Mouse (Mus musculus): Measurements from ENCODE around the gene Pde4dip. TPM values are rescaled to one million over a fixed set of nuclear protein-coding genes. Genes with fewer than 3 reads are reported as not detected.

The Pde4dip gene
- polyA plus RNA-seq, 2 experiments = 4.0 to 6.7 TPM

DNA sequence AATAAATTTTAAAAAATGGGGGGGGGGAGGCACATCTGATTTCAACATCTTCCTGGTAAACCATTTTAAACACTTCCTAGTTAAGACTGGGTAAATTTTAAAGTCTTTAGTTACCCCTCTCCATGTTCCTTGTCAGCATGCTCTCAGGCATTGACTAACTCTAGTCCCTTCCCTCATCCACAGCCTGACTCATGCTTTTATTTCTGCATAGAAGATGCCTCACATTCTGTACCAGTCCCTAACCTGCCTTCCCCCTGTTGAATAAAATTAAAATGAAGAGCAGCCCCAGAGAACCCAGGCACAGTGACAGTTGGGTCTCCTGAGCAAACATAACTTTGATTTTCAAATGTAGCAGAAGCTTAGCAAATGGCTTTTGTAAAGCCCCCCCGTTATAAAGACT, 53.9 kb downstream of the Pde4dip start:
- Histone ChIP-seq H3K4me1 (replicated peaks; ENCODE audit: control insufficient read depth in 2 of 2, insufficient read depth in 2 of 2, low read length in 1 of 2) (no peaks in the 10 kb centered on the region), H3K9me3 (ENCODE audit: control insufficient read depth, low read length) (no peaks in the 10 kb centered on the region), H3K4me3 (ENCODE audit: insufficient read depth in 1 of 2, low read depth in 2 of 2, low read length in 2 of 2) (no peak overlapping the region), H3K27ac (no peak overlapping the region), H3K36me3 (replicated peaks; ENCODE audit: control insufficient read depth, insufficient read depth, low read depth) (no peaks in the 10 kb centered on the region), H3K27me3 (ENCODE audit: control insufficient read depth, insufficient read depth, low read length) (no peaks in the 10 kb centered on the region), H3K4me2 (ENCODE audit: low read depth) (no peak overlapping the region), H3K9ac (replicated peaks) (no peak overlapping the region)
- TF ChIP-seq CTCF (IDR thresholded peaks at IDR 0.05; ENCODE audit: low read depth) (no peak), EP300 (IDR thresholded peaks at IDR 0.05; ENCODE audit: low read depth) (no peak)
- DNase-seq (ENCODE audit: low read depth in 3 of 3, low spot score in 3 of 3) = no peak
- ATAC-seq (ENCODE audit: insufficient read depth) = no peak
- WGBS (ENCODE audit: insufficient replicate concordance) = 44% methylated on average over 1 of the region's 1 CpGs

DNA sequence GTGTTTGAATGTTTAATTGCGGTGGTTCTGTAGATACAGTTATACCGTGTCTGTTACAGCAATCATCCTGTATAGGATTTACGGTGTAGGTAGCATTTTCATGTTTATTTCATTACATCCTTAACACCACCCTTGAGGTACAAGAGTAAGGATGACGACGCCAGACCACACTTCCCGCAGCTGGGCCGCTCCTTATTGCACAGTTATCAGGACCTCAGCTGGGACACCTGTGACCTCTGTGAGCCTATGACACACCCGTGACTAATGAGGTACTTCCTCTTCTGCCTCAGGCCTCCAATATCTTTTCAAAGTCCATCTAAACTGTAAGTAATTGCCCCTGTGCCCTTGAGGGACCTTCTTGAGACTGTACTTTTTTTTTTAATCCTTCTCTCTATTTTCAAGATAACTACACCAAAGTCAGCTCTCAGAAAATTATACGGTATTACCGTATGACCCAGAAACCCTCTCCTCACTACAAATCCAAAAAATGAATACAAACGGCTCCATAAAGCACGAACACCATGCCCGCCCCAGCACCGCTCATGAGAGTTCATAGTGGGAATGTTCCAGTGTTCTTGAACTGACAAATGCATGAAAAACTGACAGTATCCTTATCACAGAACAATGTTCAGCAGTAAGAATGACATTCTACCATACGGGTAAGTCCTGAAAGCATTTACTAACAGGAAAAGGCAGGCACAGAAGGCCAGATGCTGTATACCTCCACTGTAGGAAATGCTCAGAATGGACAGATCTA, 56.8 kb downstream of the Pde4dip start:
- no peak for TF ChIP-seq CTCF (IDR thresholded peaks at IDR 0.05; ENCODE audit: low read depth)
- no peak for TF ChIP-seq EP300 (IDR thresholded peaks at IDR 0.05; ENCODE audit: low read depth)
- no peak overlapping the region for H3K27ac ChIP-seq
- 51% methylated on average over 15 of the region's 15 CpGs for WGBS (ENCODE audit: insufficient replicate concordance)
- no peak overlapping the region for H3K9ac ChIP-seq (replicated peaks)
- no peak overlapping the region for H3K4me3 ChIP-seq (ENCODE audit: insufficient read depth in 1 of 2, low read depth in 2 of 2, low read length in 2 of 2)
- no peaks in the 10 kb centered on the region for H3K4me1 ChIP-seq (replicated peaks; ENCODE audit: control insufficient read depth in 2 of 2, insufficient read depth in 2 of 2, low read length in 1 of 2)
- H3K9me3 ChIP-seq (ENCODE audit: control insufficient read depth, low read length) = no peaks in the 10 kb centered on the region
- no peak for ATAC-seq (ENCODE audit: insufficient read depth)
- H3K4me2 ChIP-seq (ENCODE audit: low read depth) = no peak overlapping the region
- DNase-seq (ENCODE audit: low read depth in 3 of 3, low spot score in 3 of 3) = no peak
- no peaks in the 10 kb centered on the region for H3K27me3 ChIP-seq (ENCODE audit: control insufficient read depth, insufficient read depth, low read length)
- H3K36me3 ChIP-seq (replicated peaks; ENCODE audit: control insufficient read depth, insufficient read depth, low read depth) = no peaks in the 10 kb centered on the region

DNA sequence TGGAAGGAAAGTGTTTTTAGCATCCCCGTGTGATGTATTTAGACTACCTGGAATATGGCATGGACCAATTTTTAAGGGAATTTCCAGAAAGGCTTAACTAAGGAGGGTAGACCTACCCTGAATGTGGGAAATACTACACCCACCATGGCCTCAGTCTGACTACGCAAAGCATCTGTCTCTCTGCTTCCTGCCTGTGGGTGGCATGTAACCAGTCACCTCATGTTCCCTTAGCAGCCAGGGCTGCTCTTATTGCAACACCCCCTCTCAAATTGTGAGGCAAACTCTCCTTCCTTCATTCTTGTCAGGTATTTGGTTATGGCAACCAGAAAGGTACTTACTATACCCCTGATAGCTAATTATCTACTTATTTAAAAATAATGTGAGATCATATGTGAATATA, 57.9 kb downstream of the Pde4dip start:
- Histone ChIP-seq H3K9me3 (ENCODE audit: control insufficient read depth, low read length) (no peaks in the 10 kb centered on the region), H3K9ac (replicated peaks) (no peak overlapping the region), H3K4me3 (ENCODE audit: insufficient read depth in 1 of 2, low read depth in 2 of 2, low read length in 2 of 2) (no peak overlapping the region), H3K36me3 (replicated peaks; ENCODE audit: control insufficient read depth, insufficient read depth, low read depth) (no peaks in the 10 kb centered on the region), H3K4me2 (ENCODE audit: low read depth) (no peak overlapping the region), H3K4me1 (replicated peaks; ENCODE audit: control insufficient read depth in 2 of 2, insufficient read depth in 2 of 2, low read length in 1 of 2) (no peaks in the 10 kb centered on the region), H3K27ac (no peak overlapping the region), H3K27me3 (ENCODE audit: control insufficient read depth, insufficient read depth, low read length) (no peaks in the 10 kb centered on the region)
- 55% methylated on average over 2 of the region's 2 CpGs for WGBS (ENCODE audit: insufficient replicate concordance)
- DNase-seq (ENCODE audit: low read depth in 3 of 3, low spot score in 3 of 3) (no peak), ATAC-seq (ENCODE audit: insufficient read depth) (no peak)
- no peak for TF ChIP-seq EP300 (IDR thresholded peaks at IDR 0.05; ENCODE audit: low read depth)
- no peak for TF ChIP-seq CTCF (IDR thresholded peaks at IDR 0.05; ENCODE audit: low read depth)

DNA sequence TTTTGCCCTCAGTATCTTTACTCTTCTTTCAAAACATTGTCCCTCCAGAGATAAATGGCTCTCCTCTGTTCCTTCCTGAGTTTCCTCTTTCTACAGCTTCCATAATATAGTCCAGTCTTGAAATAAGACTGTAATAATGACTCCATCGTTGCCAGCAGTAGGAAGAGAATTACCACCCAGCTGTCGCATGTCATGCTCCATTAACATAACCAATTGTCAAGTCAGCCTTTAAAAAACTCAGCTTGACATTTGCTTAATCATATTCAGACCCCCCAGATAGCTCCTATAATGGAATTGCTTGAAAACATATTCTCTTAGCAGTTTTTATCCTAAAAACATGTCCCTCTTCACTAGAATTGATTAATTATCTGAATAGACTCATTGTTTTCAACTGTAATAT, 58.4 kb downstream of the Pde4dip start:
- TF ChIP-seq EP300 (IDR thresholded peaks at IDR 0.05; ENCODE audit: low read depth) (no peak), CTCF (IDR thresholded peaks at IDR 0.05; ENCODE audit: low read depth) (no peak)
- H3K27ac ChIP-seq = no peak overlapping the region
- H3K9ac ChIP-seq (replicated peaks) = no peak overlapping the region
- no peak overlapping the region for H3K4me2 ChIP-seq (ENCODE audit: low read depth)
- H3K4me1 ChIP-seq (replicated peaks; ENCODE audit: control insufficient read depth in 2 of 2, insufficient read depth in 2 of 2, low read length in 1 of 2) = no peaks in the 10 kb centered on the region
- ATAC-seq (ENCODE audit: insufficient read depth) (no peak), DNase-seq (ENCODE audit: low read depth in 3 of 3, low spot score in 3 of 3) (no peak)
- H3K36me3 ChIP-seq (replicated peaks; ENCODE audit: control insufficient read depth, insufficient read depth, low read depth) = no peaks in the 10 kb centered on the region
- no peaks in the 10 kb centered on the region for H3K9me3 ChIP-seq (ENCODE audit: control insufficient read depth, low read length)
- H3K4me3 ChIP-seq (ENCODE audit: insufficient read depth in 1 of 2, low read depth in 2 of 2, low read length in 2 of 2) = no peak overlapping the region
- WGBS (ENCODE audit: insufficient replicate concordance) = 46% methylated on average over 2 of the region's 2 CpGs
- H3K27me3 ChIP-seq (ENCODE audit: control insufficient read depth, insufficient read depth, low read length) = peaks cover under 1% of the 10 kb centered on the region; the same call in 1 of the 2 replicates

DNA sequence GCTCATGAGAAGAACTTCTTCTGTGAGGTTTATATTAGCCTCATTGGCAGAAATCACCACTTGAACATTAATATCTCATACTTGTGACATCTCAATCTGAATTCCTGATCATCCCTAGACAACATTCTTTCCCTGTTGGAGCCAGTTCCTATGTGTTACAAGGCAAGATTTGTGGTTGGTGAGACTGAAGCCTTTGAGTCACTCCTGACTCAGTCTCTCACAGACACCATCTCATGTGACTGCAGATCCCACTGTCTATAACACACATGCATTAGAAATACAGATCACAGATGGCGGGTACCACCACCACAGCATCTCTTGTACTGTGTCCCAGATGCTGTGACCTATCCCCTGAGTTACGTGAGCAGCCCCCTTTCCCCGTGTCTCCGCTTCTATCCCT, 60.2 kb downstream of the Pde4dip start:
- TF ChIP-seq EP300 (IDR thresholded peaks at IDR 0.05; ENCODE audit: low read depth) (no peak), CTCF (IDR thresholded peaks at IDR 0.05; ENCODE audit: low read depth) (no peak)
- H3K4me3 ChIP-seq (ENCODE audit: insufficient read depth in 1 of 2, low read depth in 2 of 2, low read length in 2 of 2) = no peak overlapping the region
- H3K9me3 ChIP-seq (ENCODE audit: control insufficient read depth, low read length) = no peaks in the 10 kb centered on the region
- WGBS (ENCODE audit: insufficient replicate concordance) = 67% methylated on average over 4 of the region's 4 CpGs
- H3K9ac ChIP-seq (replicated peaks) = no peak overlapping the region
- no peak overlapping the region for H3K4me2 ChIP-seq (ENCODE audit: low read depth)
- no peak overlapping the region for H3K27ac ChIP-seq
- peaks cover 7% of the 10 kb centered on the region for H3K27me3 ChIP-seq (ENCODE audit: control insufficient read depth, insufficient read depth, low read length)
- ATAC-seq (ENCODE audit: insufficient read depth) (no peak), DNase-seq (ENCODE audit: low read depth in 3 of 3, low spot score in 3 of 3) (no peak)
- H3K36me3 ChIP-seq (replicated peaks; ENCODE audit: control insufficient read depth, insufficient read depth, low read depth) = no peaks in the 10 kb centered on the region
- H3K4me1 ChIP-seq (replicated peaks; ENCODE audit: control insufficient read depth in 2 of 2, insufficient read depth in 2 of 2, low read length in 1 of 2) = peaks cover 0 to 3% of the 10 kb centered on the region in 2 experiments; a peak in 1 of 4 replicates
